Mouse (Mus musculus): ENCODE results near the gene Acsl1. TPM values are rescaled to one million over a fixed set of nuclear protein-coding genes. Genes with fewer than 3 reads are reported as not detected.

Gene Acsl1
- 100 to 1,000 TPM; 855 to 861 TPM for total RNA-seq (2021)

GRCm38 (mm10) chr8:46470792-46471781, at the start of gene Acsl1:
Gene Acsl1, plus strand, starts transcription at chr8:46471037.
- intact Hi-C loops (cut with DNase I): loop anchor here (2.0 to 10.0 kb wide), 3 partner anchors 36 to 264 kb away; partner anchors contain the start of gene Irf2
- DNase-seq: peak; percentile 98 to 100

GRCm38 (mm10) chr8:46421515-46421914, 49.3 kb upstream of the Acsl1 start:
- DNase-seq: peak; percentile 49 to 60
- intact Hi-C loops (cut with DNase I): no loop called here

- intact Hi-C loops (cut with DNase I): loop anchor here (5.0 kb wide), 1 partner anchor 86 kb away; no protein-coding TSS in a partner anchor
- DNase-seq: no peak
Measured at GRCm38 (mm10) chr8:46427940-46428339, 42.9 kb upstream of the Acsl1 start.

- no peak for DNase-seq
- intact Hi-C loops (cut with DNase I): loop anchor here (5.0 kb wide), 1 partner anchor 88 kb away; no protein-coding TSS in a partner anchor
Measured at GRCm38 (mm10) chr8:46429871-46430270, 41.0 kb upstream of the Acsl1 start.

GRCm38 (mm10) chr8:46431921-46432320, 38.9 kb upstream of the Acsl1 start:
- DNase-seq: no peak
- intact Hi-C loops (cut with DNase I): no loop called here

GRCm38 (mm10) chr8:46432581-46432980, 38.3 kb upstream of the Acsl1 start:
- intact Hi-C loops (cut with DNase I): no loop called here
- no peak for DNase-seq

- intact Hi-C loops (cut with DNase I): no loop called here
- DNase-seq: no peak
Measured at GRCm38 (mm10) chr8:46433656-46434055, 37.2 kb upstream of the Acsl1 start.

GRCm38 (mm10) chr8:46438491-46438890, 32.3 kb upstream of the Acsl1 start:
- DNase-seq: no peak
- intact Hi-C loops (cut with DNase I): no loop called here

- DNase-seq: no peak
- intact Hi-C loops (cut with DNase I): no loop called here
Measured at GRCm38 (mm10) chr8:46445964-46446915, 24.6 kb upstream of the Acsl1 start.

- intact Hi-C loops (cut with DNase I): no loop called here
- DNase-seq: no peak
Measured at GRCm38 (mm10) chr8:46447334-46447733, 23.5 kb upstream of the Acsl1 start.

- DNase-seq: no peak
- intact Hi-C loops (cut with DNase I): no loop called here
Measured at GRCm38 (mm10) chr8:46448606-46449005, 22.2 kb upstream of the Acsl1 start.

- DNase-seq: no peak
- intact Hi-C loops (cut with DNase I): no loop called here
Measured at GRCm38 (mm10) chr8:46449063-46449462, 21.8 kb upstream of the Acsl1 start.

- no peak for DNase-seq
- intact Hi-C loops (cut with DNase I): no loop called here
Measured at GRCm38 (mm10) chr8:46449723-46450251, 21.1 kb upstream of the Acsl1 start.

GRCm38 (mm10) chr8:46458215-46458811, 12.5 kb upstream of the Acsl1 start:
- intact Hi-C loops (cut with DNase I): no loop called here
- DNase-seq: no peak

- intact Hi-C loops (cut with DNase I): no loop called here
- DNase-seq: no peak
Measured at GRCm38 (mm10) chr8:46468400-46468799, 2.4 kb upstream of the Acsl1 start.

- DNase-seq: no peak
- intact Hi-C loops (cut with DNase I): no loop called here
Measured at GRCm38 (mm10) chr8:46469071-46469769, 1.6 kb upstream of the Acsl1 start.

GRCm38 (mm10) chr8:46470091-46470791, 596 bp upstream of the Acsl1 start:
- peak in 1 of 2 experiments; percentile 34 for DNase-seq
- intact Hi-C loops (cut with DNase I): loop anchor here (2.0 to 10.0 kb wide), 3 partner anchors 37 to 265 kb away; partner anchors contain the start of gene Irf2

- intact Hi-C loops (cut with DNase I): loop anchor here (2.0 to 10.0 kb wide), 3 partner anchors 35 to 263 kb away; partner anchors contain the start of gene Irf2
- DNase-seq: no peak
Measured at GRCm38 (mm10) chr8:46471926-46472485, 1.2 kb downstream of the Acsl1 start.
